Mouse (Mus musculus): ENCODE measurements around the gene Nrip3.

Gene Nrip3

DNA sequence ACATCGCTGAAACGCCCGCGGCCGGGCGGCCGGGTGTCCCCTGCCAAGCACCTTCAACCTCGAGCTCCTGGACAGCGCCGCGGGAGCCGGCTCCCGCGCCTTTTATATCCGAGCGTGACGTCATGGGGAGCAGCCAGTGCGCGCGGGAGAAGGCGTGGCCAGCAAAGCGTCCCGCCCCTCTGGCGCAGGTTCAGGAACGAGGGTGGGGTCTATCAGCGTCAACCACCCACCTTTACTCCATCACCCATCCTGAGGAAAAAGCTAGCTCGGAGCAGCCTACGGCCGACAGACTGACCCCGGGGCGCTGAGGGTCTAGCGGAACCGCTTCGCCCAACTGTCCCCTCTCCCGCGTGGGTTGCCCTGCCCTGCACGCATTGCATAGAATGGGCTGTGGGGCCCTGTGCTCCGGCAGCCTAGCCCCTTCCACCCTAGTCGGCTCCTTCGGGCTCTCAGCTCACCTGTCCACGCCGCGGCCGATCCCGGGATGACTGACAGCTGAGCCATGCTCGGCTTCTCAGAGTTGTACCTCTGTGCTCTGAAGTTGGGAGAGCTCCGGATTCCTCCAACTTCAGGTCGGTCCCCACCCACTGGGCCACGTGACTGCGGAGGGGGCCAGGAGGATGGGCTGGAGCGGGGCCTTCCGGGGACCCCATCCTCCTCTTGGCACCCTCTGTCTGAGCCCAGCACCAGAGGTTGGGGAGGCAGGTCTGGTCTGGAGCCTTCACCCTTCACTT is at the start of gene Nrip3:
TSS of gene Nrip3 (minus strand) at position 556 of the 734 bp plus-strand sequence.
- DNase-seq (ENCODE audit: low spot score in 2 of 2) = peak; percentile 26 to 32

- DNase-seq (ENCODE audit: low spot score in 2 of 2) = no peak
These were observed 49.6 kb upstream of the Nrip3 start for GRCm38 (mm10) chr7:109831376-109831775.

DNA sequence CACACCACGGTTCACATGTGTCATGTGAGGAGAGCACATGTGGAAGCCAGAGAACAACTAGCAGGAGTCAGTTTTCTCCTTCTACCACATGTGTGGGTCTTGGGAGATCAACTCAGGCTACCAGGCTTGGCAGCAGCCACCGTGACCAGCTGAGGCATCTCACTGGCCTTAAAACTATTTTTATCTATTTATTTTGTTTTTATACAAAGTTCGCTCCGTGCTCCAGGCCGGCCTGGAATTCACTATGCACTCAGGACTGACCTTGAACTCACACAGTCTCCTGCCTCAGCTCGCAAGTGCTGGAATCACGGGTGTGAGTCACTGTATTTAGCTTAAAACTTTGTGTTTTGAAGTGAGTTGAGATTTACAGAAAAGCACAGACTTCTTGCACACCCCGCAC is 45.1 kb upstream of the Nrip3 start:
- no peak for DNase-seq (ENCODE audit: low spot score in 2 of 2)

DNA sequence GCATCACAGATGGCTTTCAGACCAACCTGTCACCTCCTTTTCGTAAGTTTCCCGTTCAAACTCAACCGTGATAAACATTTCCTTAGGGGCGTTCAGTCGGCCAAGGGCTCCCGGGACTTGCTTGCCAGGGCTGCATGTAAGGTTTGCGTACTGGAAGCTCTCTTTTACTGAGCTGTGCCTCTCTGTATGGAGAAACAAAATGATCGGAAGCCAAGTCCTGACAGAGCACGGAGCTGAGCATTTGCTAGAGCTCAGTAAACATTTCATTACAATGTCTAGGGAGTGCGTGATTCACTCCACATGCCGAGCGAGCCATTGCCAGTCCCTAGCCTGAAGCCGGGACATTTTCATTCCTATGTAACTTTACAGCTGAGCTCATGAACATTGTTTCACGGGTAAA is 43.5 kb upstream of the Nrip3 start:
- DNase-seq (ENCODE audit: low spot score in 2 of 2) = no peak

GRCm38 (mm10) chr7:109818600-109818999 is 36.8 kb upstream of the Nrip3 start:
- DNase-seq (ENCODE audit: low spot score in 2 of 2) = no peak

GRCm38 (mm10) chr7:109817954-109818353 is 36.1 kb upstream of the Nrip3 start:
- no peak for DNase-seq (ENCODE audit: low spot score in 2 of 2)

DNA sequence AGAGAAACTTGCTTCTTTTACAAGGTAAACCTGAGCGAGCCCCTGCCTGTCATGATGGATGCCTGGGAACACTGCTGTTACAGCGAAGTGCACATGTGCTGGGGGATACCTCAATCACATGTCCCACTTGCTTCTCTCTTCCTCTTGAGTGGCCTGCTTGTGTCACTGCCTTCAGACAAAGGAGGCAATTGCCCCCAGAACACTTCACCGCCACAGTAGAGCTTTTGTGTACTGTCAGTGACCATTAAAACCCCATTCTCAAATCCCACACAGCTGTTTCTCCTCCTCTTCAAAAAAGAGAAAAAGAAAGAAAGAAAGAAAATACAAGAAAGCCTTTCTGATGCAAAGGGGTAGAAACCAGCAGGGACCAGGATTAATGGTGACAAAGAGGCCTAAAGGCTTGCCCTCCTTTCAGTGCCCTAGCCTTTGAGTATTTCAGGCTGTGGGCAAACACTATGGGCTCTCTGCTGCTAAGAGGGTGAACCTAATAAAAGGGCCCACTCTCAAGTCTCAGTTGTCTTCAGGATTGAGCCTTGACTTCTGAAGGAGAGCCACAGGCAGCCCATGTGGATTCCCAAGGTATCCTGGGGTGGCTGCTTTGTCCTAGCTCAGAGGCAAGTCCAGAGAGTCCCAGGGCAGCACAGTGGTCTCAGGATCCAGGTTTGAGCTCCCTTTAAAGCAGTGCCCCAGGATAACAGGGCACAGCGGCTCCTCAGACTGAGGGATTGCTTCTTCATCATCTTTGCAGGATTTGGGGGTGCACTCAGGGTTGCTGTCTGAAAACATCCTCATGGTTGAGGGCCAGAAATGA is 31.7 kb upstream of the Nrip3 start:
- no peak for DNase-seq (ENCODE audit: low spot score in 2 of 2)

DNA sequence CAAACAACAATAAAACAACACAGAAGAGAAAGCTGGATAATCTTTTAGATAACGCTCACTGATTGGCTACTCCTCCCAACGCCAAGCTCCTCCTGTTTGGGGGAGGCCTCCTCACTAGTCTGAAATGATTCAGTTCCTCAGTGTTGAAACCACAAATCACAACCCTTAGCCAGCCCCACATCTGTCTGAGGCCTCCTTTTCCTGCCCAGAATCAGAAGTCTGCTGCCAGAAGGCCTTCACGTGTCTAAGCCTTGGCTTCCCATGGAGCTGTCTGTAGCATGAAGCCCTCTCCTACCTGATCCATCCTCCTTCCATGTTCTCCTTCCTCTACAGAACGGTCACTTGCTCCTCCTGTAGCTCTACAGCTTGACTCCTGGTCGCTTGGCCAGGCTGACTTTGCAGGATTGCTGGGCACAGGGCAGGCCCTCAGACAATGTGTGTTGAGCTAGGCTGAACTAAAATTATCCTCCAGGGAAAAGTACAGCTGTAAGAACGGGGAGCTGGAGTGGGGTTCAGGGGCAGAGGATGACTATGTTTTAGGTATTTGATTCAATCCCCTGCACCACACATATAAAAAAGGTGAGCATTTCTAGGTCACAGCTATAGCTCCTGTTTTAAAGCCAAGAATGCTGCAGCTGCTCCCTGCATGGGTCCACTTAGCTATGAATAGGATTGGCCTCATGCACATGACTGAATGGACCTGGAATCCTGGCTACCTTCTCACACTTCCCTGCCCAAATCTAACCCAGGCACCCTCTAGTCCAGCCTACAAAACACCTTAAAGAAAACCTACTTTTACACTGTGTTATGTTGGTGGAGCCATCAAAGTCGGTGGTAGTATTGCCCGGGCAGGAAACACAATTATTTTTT is 26.0 kb upstream of the Nrip3 start:
- peak; percentile 34 to 36 for DNase-seq (ENCODE audit: low spot score in 2 of 2)

DNA sequence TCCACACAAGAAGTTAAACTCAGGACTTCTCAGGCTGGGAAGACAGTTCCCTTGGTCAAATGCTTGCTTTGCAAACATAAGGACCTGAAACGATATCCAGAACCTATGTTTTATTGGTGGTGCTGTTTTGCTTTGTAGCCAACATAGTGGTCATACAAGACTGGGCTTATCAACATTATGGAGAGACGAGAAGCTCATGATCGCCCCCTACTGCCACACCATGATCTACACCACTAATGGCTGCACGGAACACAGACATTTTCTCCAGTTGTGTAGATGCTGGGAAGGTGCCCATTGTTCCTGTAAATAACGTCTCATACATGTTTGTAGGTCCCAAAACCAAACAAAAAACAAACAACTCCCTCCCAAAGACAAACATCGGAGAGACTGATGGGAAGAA is 23.0 kb upstream of the Nrip3 start:
- DNase-seq (ENCODE audit: low spot score in 2 of 2) = no peak

- peak; percentile 34 to 52 for DNase-seq (ENCODE audit: low spot score in 2 of 2)
These were observed 22.5 kb upstream of the Nrip3 start for GRCm38 (mm10) chr7:109804355-109804754.

- DNase-seq (ENCODE audit: low spot score in 2 of 2) = peak in 1 of 2 experiments; percentile 25
These were observed 21.7 kb upstream of the Nrip3 start for GRCm38 (mm10) chr7:109803516-109803915.

- DNase-seq (ENCODE audit: low spot score in 2 of 2) = no peak
These were observed 18.8 kb upstream of the Nrip3 start for GRCm38 (mm10) chr7:109800626-109801025.

DNA sequence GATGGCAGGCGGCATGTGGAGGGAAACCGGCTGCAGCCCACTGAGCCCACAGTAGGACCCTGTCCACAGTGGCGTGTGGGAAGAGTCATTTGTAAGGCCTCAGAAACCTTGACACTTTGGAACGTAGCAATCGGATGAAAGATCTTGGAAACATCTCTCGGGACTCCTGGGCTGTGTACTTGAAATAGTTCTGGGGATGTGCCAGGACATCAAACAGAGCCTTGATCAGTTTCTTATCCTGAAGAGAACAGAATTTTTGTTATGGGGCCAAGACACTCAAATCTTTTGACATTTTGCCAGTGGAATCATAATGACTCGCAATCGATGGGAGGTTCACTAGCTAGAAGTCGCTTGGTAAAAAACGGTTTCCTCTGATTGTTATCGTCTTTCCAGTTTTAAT is 17.3 kb upstream of the Nrip3 start:
- DNase-seq (ENCODE audit: low spot score in 2 of 2) = peak; percentile 19 to 28

DNA sequence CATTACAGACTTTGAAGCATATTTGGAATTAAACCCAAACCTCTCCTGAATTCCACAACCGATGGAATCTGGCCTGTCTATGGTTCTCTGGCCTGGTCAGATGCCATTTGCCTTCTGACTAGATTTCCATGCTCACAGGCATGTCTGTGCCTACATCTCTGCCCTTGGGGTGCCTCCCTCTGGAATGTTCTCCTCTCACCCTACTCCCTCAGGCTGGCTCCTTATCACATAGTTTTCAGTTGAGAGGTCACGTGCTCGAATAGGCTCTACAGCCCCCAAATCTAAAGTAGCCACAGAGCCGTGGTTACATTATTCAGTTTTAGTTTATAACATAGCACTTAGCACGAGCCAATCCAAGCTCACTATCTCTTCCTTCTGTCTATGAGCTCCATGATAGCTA is 13.7 kb upstream of the Nrip3 start:
- no peak for DNase-seq (ENCODE audit: low spot score in 2 of 2)

GRCm38 (mm10) chr7:109794556-109794955 is 12.7 kb upstream of the Nrip3 start:
- no peak for DNase-seq (ENCODE audit: low spot score in 2 of 2)

DNA sequence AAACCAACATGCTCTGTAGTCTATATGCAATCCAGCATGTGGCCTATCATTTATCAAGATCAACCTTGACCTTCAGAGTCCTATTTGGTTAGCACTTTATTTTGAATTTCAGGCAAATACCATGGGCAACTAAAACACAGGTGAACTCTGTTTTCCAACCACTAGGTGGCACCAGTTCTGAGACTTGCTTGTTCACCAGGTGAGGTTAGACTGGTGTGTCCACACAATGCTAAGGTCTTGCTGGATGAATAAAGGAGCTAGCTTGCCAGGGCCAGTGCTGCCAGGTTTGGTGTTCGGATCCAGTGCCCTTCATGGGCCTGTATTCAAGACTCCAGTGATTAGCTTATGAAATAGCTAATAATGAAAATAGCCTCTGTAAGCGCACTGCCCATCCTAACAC is 10.9 kb upstream of the Nrip3 start:
- DNase-seq (ENCODE audit: low spot score in 2 of 2) = peak in 1 of 2 experiments; percentile 38

GRCm38 (mm10) chr7:109790818-109791217 is 9.0 kb upstream of the Nrip3 start:
- DNase-seq (ENCODE audit: low spot score in 2 of 2) = no peak

GRCm38 (mm10) chr7:109787860-109788259 is 6.0 kb upstream of the Nrip3 start:
- no peak for DNase-seq (ENCODE audit: low spot score in 2 of 2)

- DNase-seq (ENCODE audit: low spot score in 2 of 2) = no peak
These were observed 1.5 kb upstream of the Nrip3 start for GRCm38 (mm10) chr7:109783281-109783680.

GRCm38 (mm10) chr7:109781087-109781469 is 747 bp downstream of the Nrip3 start:
- DNase-seq (ENCODE audit: low spot score in 2 of 2) = no peak

GRCm38 (mm10) chr7:109772251-109772650 is 9.6 kb downstream of the Nrip3 start:
- no peak for DNase-seq (ENCODE audit: low spot score in 2 of 2)

GRCm38 (mm10) chr7:109768699-109769383 is 13.0 kb downstream of the Nrip3 start:
- DNase-seq (ENCODE audit: low spot score in 2 of 2) = no peak

Data from heart, adult 9 months (tissue).